Mouse (Mus musculus): ENCODE data around the gene Chchd3. TPM values are rescaled to one million over a fixed set of nuclear protein-coding genes. Genes with fewer than 3 reads are reported as not detected.

Chchd3 gene
- polyA plus RNA-seq, 1 experiment from 2014 or later = 182 TPM

GRCm38 (mm10) chr6:32837939-32838301 lies 222.1 kb downstream of the Chchd3 start:
- Histone ChIP-seq H3K27me3 (ENCODE audit: control insufficient read depth, insufficient read depth, low read length) (no peaks in the 10 kb centered on the region), H3K9ac (ENCODE audit: low read depth, low read length) (no peak overlapping the region), H3K4me3 (ENCODE audit: low read depth, low read length) (no peak overlapping the region), H3K4me2 (no peak overlapping the region), H3K27ac (ENCODE audit: low read depth, low read length) (no peak overlapping the region), H3K9me3 (replicated peaks; ENCODE audit: control insufficient read depth, low read length) (no peaks in the 10 kb centered on the region), H3K36me3 (ENCODE audit: control insufficient read depth, insufficient read depth, low read length) (no peaks in the 10 kb centered on the region), H3K4me1 (ENCODE audit: control insufficient read depth, insufficient read depth, low read length) (peaks cover 3% of the 10 kb centered on the region; the same call in 1 of the 2 replicates)
- no peak for ATAC-seq (replicated peaks; ENCODE audit: insufficient number of reproducible peaks, low FRiP score, low TSS enrichment)
- 77% methylated on average over 2 of the region's 2 CpGs for WGBS (ENCODE audit: insufficient replicate concordance)

GRCm38 (mm10) chr6:32837165-32837938 lies 222.7 kb downstream of the Chchd3 start:
- Histone ChIP-seq H3K4me3 (ENCODE audit: low read depth, low read length) (no peak overlapping the region), H3K27me3 (ENCODE audit: control insufficient read depth, insufficient read depth, low read length) (no peaks in the 10 kb centered on the region), H3K36me3 (ENCODE audit: control insufficient read depth, insufficient read depth, low read length) (no peaks in the 10 kb centered on the region), H3K9ac (ENCODE audit: low read depth, low read length) (no peak overlapping the region), H3K4me2 (no peak overlapping the region), H3K27ac (ENCODE audit: low read depth, low read length) (no peak overlapping the region), H3K4me1 (ENCODE audit: control insufficient read depth, insufficient read depth, low read length) (peaks cover 3% of the 10 kb centered on the region; the same call in 1 of the 2 replicates), H3K9me3 (replicated peaks; ENCODE audit: control insufficient read depth, low read length) (no peaks in the 10 kb centered on the region)
- WGBS (ENCODE audit: insufficient replicate concordance) = 66% methylated on average over 7 of the region's 7 CpGs
- no peak for ATAC-seq (replicated peaks; ENCODE audit: insufficient number of reproducible peaks, low FRiP score, low TSS enrichment)

- H3K9me3 ChIP-seq (replicated peaks; ENCODE audit: control insufficient read depth, low read length) = no peaks in the 10 kb centered on the region
- WGBS (ENCODE audit: insufficient replicate concordance) = 81% methylated on average over 12 of the region's 12 CpGs
- H3K4me1 ChIP-seq (ENCODE audit: control insufficient read depth, insufficient read depth, low read length) = peaks cover 9% of the 10 kb centered on the region; the same call in 1 of the 2 replicates
- H3K9ac ChIP-seq (ENCODE audit: low read depth, low read length) = no peak overlapping the region
- peak overlapping the region; percentile 3; the same call in 1 of the 2 replicates for H3K27ac ChIP-seq (ENCODE audit: low read depth, low read length)
- no peak overlapping the region for H3K4me2 ChIP-seq
- H3K27me3 ChIP-seq (ENCODE audit: control insufficient read depth, insufficient read depth, low read length) = no peaks in the 10 kb centered on the region
- H3K4me3 ChIP-seq (ENCODE audit: low read depth, low read length) = no peak overlapping the region
- no peaks in the 10 kb centered on the region for H3K36me3 ChIP-seq (ENCODE audit: control insufficient read depth, insufficient read depth, low read length)
- ATAC-seq (replicated peaks; ENCODE audit: insufficient number of reproducible peaks, low FRiP score, low TSS enrichment) = no peak
Observed at GRCm38 (mm10) chr6:32823856-32824620, 236.0 kb downstream of the Chchd3 start.

DNA sequence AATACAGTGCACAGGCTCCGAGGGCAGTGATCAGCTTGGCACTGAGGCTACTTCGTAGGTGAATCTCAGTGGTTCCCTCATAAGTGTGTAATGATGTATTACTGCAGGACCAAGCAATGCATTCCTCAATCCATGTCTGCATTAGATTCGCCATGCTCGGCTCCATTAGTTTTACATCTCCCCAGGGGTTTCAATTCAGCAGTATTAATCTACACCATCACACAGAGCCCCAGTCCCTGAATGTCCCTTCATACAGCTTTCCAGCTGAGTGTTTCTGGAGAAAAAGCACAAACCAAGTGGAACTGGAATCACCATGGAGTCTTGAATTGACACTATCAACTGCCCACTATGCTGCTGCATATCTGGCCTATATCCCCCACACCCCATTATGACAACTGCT lies 241.1 kb downstream of the Chchd3 start:
- no peaks in the 10 kb centered on the region for H3K36me3 ChIP-seq (ENCODE audit: control insufficient read depth, insufficient read depth, low read length)
- H3K4me3 ChIP-seq (ENCODE audit: low read depth, low read length) = no peak overlapping the region
- no peak overlapping the region for H3K9ac ChIP-seq (ENCODE audit: low read depth, low read length)
- no peak overlapping the region for H3K4me2 ChIP-seq
- no peak for ATAC-seq (replicated peaks; ENCODE audit: insufficient number of reproducible peaks, low FRiP score, low TSS enrichment)
- 86% methylated on average over 4 of the region's 4 CpGs for WGBS (ENCODE audit: insufficient replicate concordance)
- H3K4me1 ChIP-seq (ENCODE audit: control insufficient read depth, insufficient read depth, low read length) = 0 out of 2 replicates have a peak, but pooled peaks cover 4% of the 10 kb centered on the region
- no peaks in the 10 kb centered on the region for H3K27me3 ChIP-seq (ENCODE audit: control insufficient read depth, insufficient read depth, low read length)
- H3K27ac ChIP-seq (ENCODE audit: low read depth, low read length) = no peak overlapping the region
- no peaks in the 10 kb centered on the region for H3K9me3 ChIP-seq (replicated peaks; ENCODE audit: control insufficient read depth, low read length)

- no peak overlapping the region for H3K9ac ChIP-seq (ENCODE audit: low read depth, low read length)
- no peak overlapping the region for H3K4me2 ChIP-seq
- 74% methylated on average over 1 of the region's 1 CpGs for WGBS (ENCODE audit: insufficient replicate concordance)
- H3K36me3 ChIP-seq (ENCODE audit: control insufficient read depth, insufficient read depth, low read length) = no peaks in the 10 kb centered on the region
- H3K4me3 ChIP-seq (ENCODE audit: low read depth, low read length) = no peak overlapping the region
- H3K27ac ChIP-seq (ENCODE audit: low read depth, low read length) = no peak overlapping the region
- H3K27me3 ChIP-seq (ENCODE audit: control insufficient read depth, insufficient read depth, low read length) = no peaks in the 10 kb centered on the region
- H3K4me1 ChIP-seq (ENCODE audit: control insufficient read depth, insufficient read depth, low read length) = peaks cover 24% of the 10 kb centered on the region
- no peaks in the 10 kb centered on the region for H3K9me3 ChIP-seq (replicated peaks; ENCODE audit: control insufficient read depth, low read length)
- no peak for ATAC-seq (replicated peaks; ENCODE audit: insufficient number of reproducible peaks, low FRiP score, low TSS enrichment)
Observed at GRCm38 (mm10) chr6:32808796-32809195, 251.3 kb downstream of the Chchd3 start.

DNA sequence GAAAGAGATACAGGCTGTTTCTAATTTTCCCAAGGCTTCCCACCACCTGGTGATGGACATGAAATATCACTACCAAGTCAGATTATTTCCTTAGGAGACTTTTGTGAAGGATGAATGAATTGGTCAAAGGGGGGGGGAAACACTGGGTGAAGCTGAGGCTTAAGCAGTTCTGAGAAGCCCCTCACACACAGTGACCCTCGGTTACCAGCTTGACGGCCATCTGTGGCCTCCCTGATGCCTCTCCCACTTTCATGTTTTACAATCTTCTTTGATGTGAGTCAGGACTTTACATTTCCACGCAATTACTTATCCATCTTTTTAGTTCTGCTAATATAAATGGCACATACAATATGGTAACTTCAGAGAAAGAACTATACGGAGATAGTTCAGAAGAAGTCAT lies 252.3 kb downstream of the Chchd3 start:
- no peaks in the 10 kb centered on the region for H3K36me3 ChIP-seq (ENCODE audit: control insufficient read depth, insufficient read depth, low read length)
- H3K4me3 ChIP-seq (ENCODE audit: low read depth, low read length) = no peak overlapping the region
- no peak overlapping the region for H3K9ac ChIP-seq (ENCODE audit: low read depth, low read length)
- ATAC-seq (replicated peaks; ENCODE audit: insufficient number of reproducible peaks, low FRiP score, low TSS enrichment) = no peak
- no peak overlapping the region for H3K27ac ChIP-seq (ENCODE audit: low read depth, low read length)
- H3K4me1 ChIP-seq (ENCODE audit: control insufficient read depth, insufficient read depth, low read length) = peaks cover 24% of the 10 kb centered on the region
- H3K27me3 ChIP-seq (ENCODE audit: control insufficient read depth, insufficient read depth, low read length) = no peaks in the 10 kb centered on the region
- no peak overlapping the region for H3K4me2 ChIP-seq
- WGBS (ENCODE audit: insufficient replicate concordance) = 85% methylated on average over 4 of the region's 4 CpGs
- H3K9me3 ChIP-seq (replicated peaks; ENCODE audit: control insufficient read depth, low read length) = no peaks in the 10 kb centered on the region

DNA sequence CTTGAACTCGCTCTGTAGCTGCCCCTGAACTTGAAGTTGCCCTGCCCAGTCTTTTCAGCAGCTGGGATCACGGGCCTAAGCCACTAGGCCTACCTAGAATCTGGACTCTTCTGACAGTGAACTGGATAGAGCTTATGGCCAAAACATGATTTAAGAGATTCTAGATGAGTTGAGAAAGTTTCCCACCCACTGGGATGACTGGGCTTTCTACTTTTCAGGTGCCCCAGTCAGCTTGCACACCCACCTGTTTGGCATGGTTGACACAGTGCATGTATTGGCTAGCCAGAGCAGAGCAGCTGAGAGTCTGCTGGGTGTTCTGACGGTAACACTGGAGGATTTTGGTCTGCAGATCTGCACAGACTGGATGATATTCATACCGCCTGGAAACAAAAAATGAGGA lies 256.4 kb downstream of the Chchd3 start:
- no peak overlapping the region for H3K9ac ChIP-seq (ENCODE audit: low read depth, low read length)
- H3K4me1 ChIP-seq (ENCODE audit: control insufficient read depth, insufficient read depth, low read length) = no peaks in the 10 kb centered on the region
- 86% methylated on average over 4 of the region's 4 CpGs for WGBS (ENCODE audit: insufficient replicate concordance)
- H3K27me3 ChIP-seq (ENCODE audit: control insufficient read depth, insufficient read depth, low read length) = no peaks in the 10 kb centered on the region
- ATAC-seq (replicated peaks; ENCODE audit: insufficient number of reproducible peaks, low FRiP score, low TSS enrichment) = no peak
- H3K36me3 ChIP-seq (ENCODE audit: control insufficient read depth, insufficient read depth, low read length) = no peaks in the 10 kb centered on the region
- no peak overlapping the region for H3K27ac ChIP-seq (ENCODE audit: low read depth, low read length)
- H3K4me3 ChIP-seq (ENCODE audit: low read depth, low read length) = no peak overlapping the region
- no peaks in the 10 kb centered on the region for H3K9me3 ChIP-seq (replicated peaks; ENCODE audit: control insufficient read depth, low read length)
- H3K4me2 ChIP-seq = no peak overlapping the region

DNA sequence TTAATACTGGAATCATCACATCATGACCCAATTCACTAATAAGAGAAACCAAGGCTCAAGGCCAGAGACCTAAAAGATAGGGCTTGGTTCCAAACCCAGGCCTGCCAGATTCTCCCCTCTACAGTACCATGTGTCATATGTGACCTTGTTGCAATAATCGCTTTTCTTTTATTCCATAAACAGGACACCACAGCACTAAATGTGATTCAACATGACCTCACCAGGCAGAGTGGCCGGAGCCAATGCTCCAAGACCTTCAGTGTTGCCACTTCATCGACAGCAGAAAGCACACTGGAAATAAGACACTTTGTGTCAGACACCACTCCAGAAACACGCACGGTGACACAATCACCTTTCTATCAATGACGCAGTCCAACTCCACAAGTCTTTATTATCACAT lies 258.3 kb downstream of the Chchd3 start:
- H3K4me3 ChIP-seq (ENCODE audit: low read depth, low read length) = no peak overlapping the region
- no peak overlapping the region for H3K9ac ChIP-seq (ENCODE audit: low read depth, low read length)
- H3K27me3 ChIP-seq (ENCODE audit: control insufficient read depth, insufficient read depth, low read length) = no peaks in the 10 kb centered on the region
- H3K4me1 ChIP-seq (ENCODE audit: control insufficient read depth, insufficient read depth, low read length) = peaks cover 4% of the 10 kb centered on the region; the same call in 1 of the 2 replicates
- no peak overlapping the region for H3K4me2 ChIP-seq
- H3K27ac ChIP-seq (ENCODE audit: low read depth, low read length) = no peak overlapping the region
- no peaks in the 10 kb centered on the region for H3K9me3 ChIP-seq (replicated peaks; ENCODE audit: control insufficient read depth, low read length)
- ATAC-seq (replicated peaks; ENCODE audit: insufficient number of reproducible peaks, low FRiP score, low TSS enrichment) = no peak
- WGBS (ENCODE audit: insufficient replicate concordance) = 82% methylated on average over 6 of the region's 6 CpGs
- no peaks in the 10 kb centered on the region for H3K36me3 ChIP-seq (ENCODE audit: control insufficient read depth, insufficient read depth, low read length)
